Mouse (Mus musculus) limb, embryonic 13.5 days (tissue): ENCODE results near the gene Nle1. TPM values are rescaled to one million over a fixed set of nuclear protein-coding genes. Genes with fewer than 3 reads are reported as not detected.
"Not testable (repeated sequence)": the region's sequence is repeated elsewhere in the genome, so short reads cannot be mapped to it uniquely, and the experiment has no call there.

Experiments used
- ATAC-seq: fragments of 200-750 bp; cut with Nextera tagmentation; 2 replicates; pipeline ENCODE4 v1.8.0; 2017; ENCODE audit warnings: low read depth, moderate number of reproducible peaks, moderate TSS enrichment; ENCODE audit not compliant: low FRiP score
- H3K27ac ChIP-seq: fragments of 300-500 bp; sonication (generic); 2 replicates; pipeline ENCODE4 v1.5.1; 2015; ENCODE audit warnings: inconsistent platforms, mild to moderate bottlenecking, moderate library complexity
- H3K27me3 ChIP-seq: fragments of 300-500 bp; sonication (generic); 2 replicates; pipeline ENCODE4 v1.6.1; 2015; ENCODE audit warnings: mild to moderate bottlenecking, inconsistent platforms
- H3K36me3 ChIP-seq: fragments of 300-500 bp; sonication (generic); 2 replicates; pipeline ENCODE4 v1.6.1; 2015; ENCODE audit warnings: inconsistent platforms, mild to moderate bottlenecking, moderate library complexity
- H3K4me1 ChIP-seq: fragments of 300-500 bp; sonication (generic); 2 replicates; pipeline ENCODE4 v1.6.1; 2015; ENCODE audit warnings: inconsistent platforms
- H3K4me2 ChIP-seq: fragments of 300-500 bp; sonication (generic); replicated peaks from 2 replicates; pipeline ENCODE4 v1.6.1; 2015; ENCODE audit warnings: inconsistent platforms, mild to moderate bottlenecking, moderate library complexity
- H3K4me3 ChIP-seq: fragments of 300-500 bp; sonication (generic); 2 replicates; pipeline ENCODE4 v1.5.1; 2015; ENCODE audit warnings: moderate library complexity, mild to moderate bottlenecking, inconsistent platforms
- H3K9ac ChIP-seq: fragments of 300-500 bp; sonication (generic); 2 replicates; pipeline ENCODE4 v1.6.1; 2015; ENCODE audit warnings: mild to moderate bottlenecking, inconsistent platforms
- H3K9me3 ChIP-seq: fragments of 300-500 bp; sonication (generic); 2 replicates; pipeline ENCODE4 v1.6.1; 2016; ENCODE audit warnings: inconsistent platforms
- WGBS: fragments of 180-500 bp; shearing (Covaris S2); methylation state at CpG from one replicate; pipeline ENCODE4 v1.1.7; 2015; 5-methylcytosine and 5-hydroxymethylcytosine counted together
- polyA plus RNA-seq: library from polyadenylated mRNA; unstranded; fragments of >200 nt; fragmentation: Nextera tagmentation; extraction: Ambion mirVana; gene quantifications from 2 replicates; pipeline ENCODE4 v1.2.1, GENCODE M21; 2015

The Nle1 gene
- polyA plus RNA-seq, 1 experiment from 2014 or later, result 41.3 TPM

DNA sequence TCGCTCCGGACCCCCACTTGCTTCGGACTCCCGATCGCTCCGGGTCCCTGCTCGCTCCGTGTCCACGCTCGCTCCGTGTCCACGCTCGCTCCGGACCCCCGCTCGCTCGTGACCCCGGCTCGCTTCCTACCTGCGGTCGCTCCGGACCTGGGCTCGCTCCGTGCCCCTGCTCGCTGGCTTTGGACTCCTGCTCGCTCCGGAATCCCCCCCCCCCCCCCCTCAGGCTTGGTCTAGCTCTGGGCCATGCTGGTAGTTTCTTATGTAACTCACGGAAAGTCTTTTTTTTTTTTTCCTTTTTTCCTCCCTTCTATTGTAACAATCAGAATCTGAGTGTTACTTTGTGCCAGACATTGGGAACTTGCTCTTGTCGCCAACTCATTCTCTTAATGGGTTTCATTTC lies 25.0 kb upstream of the Nle1 start:
- peak overlapping the region; percentile 51 for H3K4me3 ChIP-seq
- H3K9me3 ChIP-seq, result no peaks in the 10 kb centered on the region
- H3K27me3 ChIP-seq, result peaks cover 82% of the 10 kb centered on the region
- WGBS, result 2% methylated on average over 26 of the region's 29 CpGs
- peaks cover 10% of the 10 kb centered on the region for H3K4me1 ChIP-seq
- H3K36me3 ChIP-seq, result no peaks in the 10 kb centered on the region
- peak overlapping the region; percentile 55 for H3K9ac ChIP-seq
- ATAC-seq, result no peak
- no peak overlapping the region for H3K27ac ChIP-seq
- H3K4me2 ChIP-seq, result peak overlapping the region; percentile 89

DNA sequence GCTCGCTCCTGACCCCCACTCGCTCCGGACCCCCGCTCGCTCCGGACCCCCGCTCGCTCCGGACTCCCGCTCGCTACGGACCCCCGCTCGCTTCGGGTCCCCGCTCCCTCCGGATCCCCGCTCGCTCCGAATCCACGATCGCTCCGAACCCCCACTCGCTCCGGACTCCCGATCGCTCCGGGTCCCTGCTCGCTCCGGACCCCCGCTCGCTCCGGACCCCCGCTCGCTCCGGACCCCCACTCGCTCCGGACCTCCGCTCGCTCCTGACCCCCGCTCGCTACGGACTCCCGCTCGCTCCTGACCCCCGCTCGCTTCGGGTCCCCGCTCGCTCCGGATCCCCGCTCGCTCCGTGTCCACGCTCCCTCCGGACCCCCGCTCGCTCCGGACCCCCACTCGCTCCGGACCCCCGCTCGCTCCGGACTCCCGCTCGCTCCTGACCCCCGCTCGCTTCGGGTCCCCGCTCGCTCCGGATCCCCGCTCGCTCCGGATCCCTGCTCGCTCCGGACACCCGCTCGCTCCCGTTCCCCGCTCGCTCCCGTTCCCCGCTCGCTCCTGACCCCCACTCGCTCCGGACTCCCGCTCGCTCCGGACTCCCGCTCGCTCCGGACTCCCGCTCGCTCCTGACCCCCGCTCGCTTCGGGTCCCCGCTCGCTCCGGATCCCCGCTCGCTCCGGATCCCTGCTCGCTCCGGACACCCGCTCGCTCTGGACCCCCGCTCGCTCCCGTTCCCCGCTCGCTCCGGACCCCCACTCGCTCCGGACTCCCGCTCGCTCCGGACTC lies 23.6 kb upstream of the Nle1 start:
- WGBS, result under 1% methylated on average over 106 of the region's 119 CpGs
- not testable (repeated sequence) for H3K27ac ChIP-seq, H3K9me3 ChIP-seq, H3K36me3 ChIP-seq, H3K4me1 ChIP-seq, ATAC-seq
- Histone ChIP-seq H3K9ac (peak overlapping the region; percentile 51), H3K27me3 (peaks cover 80% of the 10 kb centered on the region), H3K4me3 (peak overlapping the region; percentile 51), H3K4me2 (peak overlapping the region; percentile 89)

DNA sequence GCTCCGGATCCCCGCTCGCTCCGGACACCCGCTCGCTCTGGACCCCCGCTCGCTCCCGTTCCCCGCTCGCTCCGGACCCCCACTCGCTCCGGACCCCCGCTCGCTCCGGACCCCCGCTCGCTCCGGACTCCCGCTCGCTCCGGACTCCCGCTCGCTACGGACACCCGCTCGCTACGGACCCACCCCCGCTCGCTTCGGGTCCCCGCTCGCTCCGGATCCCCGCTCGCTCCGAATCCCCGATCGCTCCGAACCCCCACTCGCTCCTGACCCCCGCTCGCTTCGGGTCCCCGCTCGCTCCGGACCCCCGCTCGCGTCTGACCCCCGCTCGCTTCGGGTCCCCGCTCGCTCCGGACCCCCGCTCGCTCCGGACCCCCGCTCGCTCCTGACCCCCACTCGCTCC lies 22.9 kb upstream of the Nle1 start:
- ATAC-seq, H3K9me3 ChIP-seq, H3K27ac ChIP-seq, H3K4me1 ChIP-seq, H3K36me3 ChIP-seq: not testable (repeated sequence)
- Histone ChIP-seq H3K4me3 (peak overlapping the region; percentile 51), H3K27me3 (peaks cover 80% of the 10 kb centered on the region), H3K9ac (peak overlapping the region; percentile 51), H3K4me2 (peak overlapping the region; percentile 89)
- WGBS, result under 1% methylated on average over 61 of the region's 63 CpGs

DNA sequence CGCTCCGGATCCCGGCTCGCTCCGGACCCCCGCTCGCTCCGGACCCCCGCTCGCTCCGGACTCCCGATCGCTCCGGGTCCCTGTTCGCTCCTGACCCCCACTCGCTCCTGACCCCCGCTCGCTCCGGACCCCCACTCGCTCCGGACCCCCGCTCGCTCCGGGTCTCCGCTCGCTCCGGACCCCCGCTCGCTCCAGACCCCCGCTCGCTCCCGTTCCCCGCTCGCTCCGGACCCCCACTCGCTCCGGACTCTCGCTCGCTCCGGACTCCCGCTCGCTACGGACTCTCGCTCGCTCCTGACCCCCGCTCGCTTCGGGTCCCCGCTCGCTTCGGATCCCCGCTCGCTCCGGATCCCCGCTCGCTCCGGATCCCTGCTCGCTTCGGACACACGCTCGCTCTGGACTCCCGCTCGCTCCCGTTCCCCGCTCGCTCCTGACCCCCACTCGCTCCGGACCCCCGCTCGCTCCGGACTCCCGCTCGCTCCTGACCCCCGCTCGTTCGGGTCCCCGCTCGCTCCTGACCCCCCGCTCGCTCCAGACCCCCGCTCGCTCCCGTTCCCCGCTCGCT lies 22.3 kb upstream of the Nle1 start:
- WGBS, result 3% methylated on average over 81 of the region's 85 CpGs
- Histone ChIP-seq H3K27me3 (peaks cover 80% of the 10 kb centered on the region), H3K4me3 (peak overlapping the region; percentile 51), H3K4me2 (peak overlapping the region; percentile 89)
- H3K9me3 ChIP-seq, H3K27ac ChIP-seq, H3K36me3 ChIP-seq, H3K9ac ChIP-seq, ATAC-seq, H3K4me1 ChIP-seq: not testable (repeated sequence)

DNA sequence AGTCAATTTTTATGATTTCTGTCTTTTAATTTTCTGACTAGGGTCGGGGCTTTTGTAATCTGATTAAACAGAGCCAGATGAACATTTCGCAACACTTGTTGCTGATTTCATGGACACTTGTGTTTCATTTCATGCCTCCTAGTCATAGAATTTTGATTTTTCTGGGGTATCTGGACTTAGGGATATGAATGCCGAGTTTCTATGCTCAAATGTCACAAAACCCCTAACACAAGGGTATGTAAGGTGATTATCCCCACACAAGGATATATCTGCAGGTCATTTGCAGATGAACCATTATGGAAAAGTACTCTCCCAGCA lies 21.4 kb upstream of the Nle1 start:
- no peaks in the 10 kb centered on the region for H3K9me3 ChIP-seq
- H3K4me2 ChIP-seq, result no peak overlapping the region
- no peak overlapping the region for H3K27ac ChIP-seq
- H3K9ac ChIP-seq, result no peak overlapping the region
- no peak overlapping the region for H3K4me3 ChIP-seq
- H3K4me1 ChIP-seq, result peaks cover 10% of the 10 kb centered on the region
- no peak for ATAC-seq
- no peaks in the 10 kb centered on the region for H3K36me3 ChIP-seq
- H3K27me3 ChIP-seq, result peaks cover 81% of the 10 kb centered on the region
- WGBS, result 34% methylated on average over 3 of the region's 3 CpGs

DNA sequence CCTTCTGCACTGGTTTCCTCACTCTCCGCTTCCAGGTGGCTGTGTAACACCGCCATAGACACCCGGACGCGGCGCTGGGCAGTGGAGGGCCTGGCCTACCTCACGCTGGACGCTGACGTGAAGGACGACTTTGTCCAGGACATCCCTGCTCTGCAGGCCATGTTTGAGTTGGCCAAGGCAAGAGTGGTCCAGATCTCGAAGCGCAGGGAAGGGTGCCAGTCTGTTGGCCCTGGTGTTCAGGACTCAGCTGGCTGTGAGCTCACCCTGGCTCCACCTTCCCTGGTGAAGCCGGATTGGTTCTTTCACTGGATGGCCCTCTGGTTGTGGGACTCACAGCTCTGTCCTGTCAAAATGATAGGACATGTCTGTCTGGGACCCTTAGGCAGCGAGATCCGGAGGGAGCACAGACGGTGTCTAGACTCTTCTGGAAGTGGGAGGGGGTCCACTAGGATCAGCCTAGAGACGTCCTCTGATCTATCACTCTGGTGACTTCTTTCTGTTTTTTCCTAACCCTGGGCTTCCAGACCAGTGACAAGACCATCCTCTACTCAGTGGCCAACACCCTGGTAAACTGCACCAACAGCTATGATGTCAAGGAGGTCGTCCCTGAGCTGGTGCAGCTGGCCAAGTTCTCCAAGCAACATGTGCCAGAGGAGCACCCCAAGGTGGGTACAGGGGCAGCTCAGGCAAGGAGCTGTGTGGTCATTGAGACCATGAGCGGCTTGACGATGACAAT lies 20.9 kb upstream of the Nle1 start:
- Histone ChIP-seq H3K4me1 (peaks cover 10% of the 10 kb centered on the region), H3K36me3 (no peaks in the 10 kb centered on the region), H3K9me3 (no peaks in the 10 kb centered on the region), H3K4me2 (no peak overlapping the region), H3K27me3 (peaks cover 78% of the 10 kb centered on the region), H3K9ac (no peak overlapping the region), H3K27ac (no peak overlapping the region), H3K4me3 (no peak overlapping the region)
- WGBS, result 31% methylated on average over 20 of the region's 20 CpGs
- peak; percentile 36; the same call in 1 of the 2 replicates for ATAC-seq

DNA sequence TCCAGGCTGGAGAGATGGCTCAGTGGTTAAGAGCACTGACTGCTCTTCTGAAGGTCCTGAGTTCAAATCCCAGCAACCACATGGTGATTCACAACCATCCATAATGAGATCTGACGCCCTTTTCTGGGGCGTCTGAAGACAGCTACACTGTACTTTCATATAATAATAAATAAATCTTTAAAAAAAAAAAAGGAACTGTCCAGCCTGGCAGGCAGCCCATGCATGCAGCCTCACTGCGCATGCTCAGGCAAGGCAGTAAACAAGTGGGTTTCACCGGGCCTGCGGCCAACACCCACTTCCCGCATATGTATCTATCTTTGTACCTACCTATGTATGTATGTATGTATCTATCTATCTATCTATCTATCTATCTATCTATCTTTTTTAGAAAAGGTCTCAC lies 15.7 kb upstream of the Nle1 start:
- ATAC-seq, result not testable (repeated sequence)
- peaks cover 84% of the 10 kb centered on the region for H3K27me3 ChIP-seq
- 87% methylated on average over 6 of the region's 6 CpGs for WGBS

DNA sequence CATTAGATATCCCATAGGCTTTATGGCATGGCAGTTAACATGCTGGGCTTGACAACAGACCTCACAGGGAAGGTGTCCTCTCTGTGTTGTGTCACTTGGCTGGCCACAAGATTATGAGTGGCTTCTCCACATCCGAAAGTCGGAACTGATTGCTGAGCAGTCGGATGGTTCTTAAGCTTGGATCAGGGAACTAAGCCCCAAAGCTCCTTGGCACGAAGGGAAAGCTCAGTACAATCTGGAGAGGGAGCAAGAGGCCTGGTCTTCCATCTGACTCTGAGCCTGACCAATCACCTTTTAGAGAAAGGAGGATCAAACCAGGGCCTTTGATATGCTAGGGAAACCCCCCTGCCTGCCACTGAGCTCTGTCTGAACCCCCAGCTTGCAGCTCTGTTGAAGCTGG lies 13.5 kb upstream of the Nle1 start:
- Histone ChIP-seq H3K27ac (no peak overlapping the region), H3K4me3 (no peak overlapping the region), H3K9ac (no peak overlapping the region), H3K4me2 (no peak overlapping the region), H3K4me1 (no peaks in the 10 kb centered on the region), H3K9me3 (no peaks in the 10 kb centered on the region), H3K27me3 (peaks cover 66% of the 10 kb centered on the region), H3K36me3 (no peaks in the 10 kb centered on the region)
- no peak for ATAC-seq
- 68% methylated on average over 4 of the region's 4 CpGs for whole genome bisulfite sequencing

More for the DNA sequence above, 15.7 kb upstream of the Nle1 start:
- not testable (repeated sequence) for H3K4me2 ChIP-seq, H3K9ac ChIP-seq, H3K36me3 ChIP-seq, H3K4me3 ChIP-seq, H3K27ac ChIP-seq, H3K4me1 ChIP-seq, H3K9me3 ChIP-seq

DNA sequence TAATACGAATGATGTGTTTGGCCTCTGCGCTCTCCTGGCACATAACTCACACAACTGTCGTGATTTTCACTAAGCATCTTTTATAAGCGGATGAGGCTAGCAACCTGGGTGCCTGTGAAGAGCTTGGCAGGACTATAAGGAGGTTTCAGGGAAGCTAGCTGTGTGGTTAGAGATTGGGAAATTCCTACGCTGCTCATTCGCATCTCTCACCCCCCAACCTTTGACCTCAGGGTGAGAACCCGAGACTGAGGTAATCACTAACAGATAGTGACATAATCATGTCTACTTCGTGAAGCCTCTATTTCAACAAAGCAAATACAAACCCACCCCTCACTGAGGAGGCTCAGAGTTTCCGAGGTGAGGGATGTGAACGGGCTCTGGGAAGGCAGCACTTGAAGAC lies 12.6 kb upstream of the Nle1 start:
- Histone ChIP-seq H3K4me3 (no peak overlapping the region), H3K4me2 (no peak overlapping the region), H3K9me3 (no peaks in the 10 kb centered on the region), H3K27ac (no peak overlapping the region), H3K27me3 (peaks cover 57% of the 10 kb centered on the region), H3K9ac (no peak overlapping the region), H3K4me1 (no peaks in the 10 kb centered on the region), H3K36me3 (no peaks in the 10 kb centered on the region)
- no peak for ATAC-seq
- WGBS, result 39% methylated on average over 10 of the region's 10 CpGs

DNA sequence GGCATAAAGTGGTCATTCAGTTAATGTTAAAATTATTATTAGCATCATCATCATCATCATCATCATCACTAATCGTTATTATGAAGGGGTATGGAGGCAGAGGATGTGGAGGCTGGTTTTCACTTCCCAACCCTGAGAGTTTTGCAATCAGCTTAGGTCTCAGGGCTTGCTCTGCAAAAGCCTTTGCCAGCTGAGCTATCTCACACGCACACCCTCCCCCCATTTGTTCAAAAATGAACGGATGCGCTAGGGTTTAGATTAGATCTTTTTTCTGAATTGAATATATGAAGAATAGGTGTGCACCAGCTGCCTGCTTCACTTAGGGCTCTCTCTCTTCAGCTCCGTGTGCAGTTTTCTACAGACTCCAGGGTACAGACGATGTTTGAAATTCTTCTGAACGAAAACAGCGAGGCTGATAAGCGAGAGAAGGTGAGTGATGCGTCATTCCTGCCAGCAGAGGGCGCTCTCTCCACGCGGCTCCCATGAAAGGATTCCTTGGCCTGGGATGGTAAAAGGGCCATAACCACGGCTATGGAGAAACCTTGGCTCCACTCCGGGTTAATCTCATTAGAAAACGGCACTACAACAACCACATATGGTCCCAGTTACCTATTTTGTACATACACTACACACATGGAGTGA lies 6.6 kb upstream of the Nle1 start:
- peak; percentile 22; the same call in 1 of the 2 replicates for ATAC-seq

DNA sequence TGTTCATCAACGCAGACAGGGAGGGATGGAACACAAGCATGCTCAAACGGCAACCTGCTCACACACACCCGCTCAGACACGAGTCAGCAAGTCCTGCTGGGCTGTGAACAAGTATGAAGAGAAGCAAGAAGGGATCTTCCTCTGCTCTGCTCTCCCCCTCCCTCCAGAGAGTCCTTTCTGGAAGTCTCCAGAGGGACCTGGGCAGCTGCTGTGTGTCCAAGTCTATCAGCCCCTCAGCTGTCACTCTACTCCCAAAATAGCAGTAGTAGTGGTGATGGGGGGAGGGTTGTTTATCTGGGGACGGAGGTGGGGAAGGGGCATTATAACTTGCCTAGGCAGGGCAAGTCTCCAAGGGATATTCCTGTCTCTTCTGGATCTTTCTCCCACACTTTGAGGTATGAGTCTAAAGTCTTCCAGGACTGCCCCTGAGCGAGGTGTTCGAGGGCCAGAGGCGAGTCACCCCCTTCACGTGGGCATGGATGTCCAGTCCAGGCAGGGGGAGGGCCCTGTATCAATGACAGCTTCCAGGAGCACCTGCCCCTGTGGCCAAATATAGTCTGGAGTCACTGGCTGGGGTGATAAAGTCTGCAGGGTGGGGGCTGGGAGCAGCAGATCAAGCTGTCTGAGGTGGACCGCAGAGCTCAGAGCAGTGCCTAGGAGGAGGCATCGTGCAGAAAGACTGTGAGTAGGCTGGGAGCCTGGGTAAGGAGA lies 2.6 kb upstream of the Nle1 start:
- Histone ChIP-seq H3K27ac (no peak overlapping the region), H3K9ac (no peak overlapping the region), H3K27me3 (peaks cover 23% of the 10 kb centered on the region), H3K4me2 (no peak overlapping the region), H3K9me3 (no peaks in the 10 kb centered on the region), H3K36me3 (peaks cover 8% of the 10 kb centered on the region), H3K4me3 (no peak overlapping the region), H3K4me1 (peaks cover 14% of the 10 kb centered on the region)
- WGBS, result 72% methylated on average over 11 of the region's 11 CpGs
- ATAC-seq, result no peak

More for the DNA sequence above, 6.6 kb upstream of the Nle1 start:
- H3K4me2 ChIP-seq, result peak overlapping the region; percentile 53
- peak overlapping the region; percentile 17; the same call in 1 of the 2 replicates for H3K4me3 ChIP-seq
- no peaks in the 10 kb centered on the region for H3K36me3 ChIP-seq
- H3K27ac ChIP-seq, result no peak overlapping the region
- no peaks in the 10 kb centered on the region for H3K9me3 ChIP-seq
- 8% methylated on average over 16 of the region's 16 CpGs for WGBS
- peaks cover 4% of the 10 kb centered on the region; the same call in 1 of the 2 replicates for H3K4me1 ChIP-seq
- no peak overlapping the region for H3K9ac ChIP-seq
- peaks cover 31% of the 10 kb centered on the region for H3K27me3 ChIP-seq
